Mouse (Mus musculus) intestine, embryonic 15.5 days (tissue): ENCODE data around the gene Shisal2a. TPM values are rescaled to one million over a fixed set of nuclear protein-coding genes. Genes with fewer than 3 reads are reported as not detected.

Source experiments
- ATAC-seq: fragments of 200-750 bp; cut with Nextera tagmentation; 2 replicates; pipeline ENCODE4 v1.8.0; 2017; ENCODE audit warnings: moderate TSS enrichment, moderate library complexity
- H3K27ac ChIP-seq: fragments of 300-500 bp; sonication (generic); 2 replicates; pipeline ENCODE4 v1.5.1; 2015; ENCODE audit warnings: mild to moderate bottlenecking, inconsistent platforms
- H3K27me3 ChIP-seq: fragments of 300-500 bp; sonication (generic); replicated peaks from 2 replicates; pipeline ENCODE4 v1.6.1; 2015; ENCODE audit warnings: inconsistent platforms
- H3K36me3 ChIP-seq: fragments of 300-500 bp; sonication (generic); 2 replicates; pipeline ENCODE4 v1.6.1; 2015; ENCODE audit warnings: inconsistent platforms
- H3K4me1 ChIP-seq: fragments of 300-500 bp; sonication (generic); replicated peaks from 2 replicates; pipeline ENCODE4 v1.6.1; 2015; ENCODE audit warnings: inconsistent platforms
- H3K4me2 ChIP-seq: fragments of 300-500 bp; sonication (generic); replicated peaks from 2 replicates; pipeline ENCODE4 v1.6.1; 2015; ENCODE audit warnings: mild to moderate bottlenecking, inconsistent platforms
- H3K4me3 ChIP-seq: fragments of 300-500 bp; sonication (generic); replicated peaks from 2 replicates; pipeline ENCODE4 v1.5.1; 2015; ENCODE audit warnings: inconsistent platforms
- H3K9ac ChIP-seq: fragments of 300-500 bp; sonication (generic); 2 replicates; pipeline ENCODE4 v1.6.1; 2015; ENCODE audit warnings: inconsistent platforms
- H3K9me3 ChIP-seq: fragments of 300-500 bp; sonication (generic); 2 replicates; pipeline ENCODE4 v1.6.1; 2016; ENCODE audit warnings: inconsistent platforms
- WGBS: fragments of 180-500 bp; shearing (Covaris S2); methylation state at CpG from one replicate; pipeline ENCODE4 v1.1.7; 2015; 5-methylcytosine and 5-hydroxymethylcytosine counted together
- polyA plus RNA-seq: library from polyadenylated mRNA; unstranded; fragments of >200 nt; fragmentation: Nextera tagmentation; extraction: Ambion mirVana; gene quantifications from 2 replicates; pipeline ENCODE4 v1.2.1, GENCODE M21; 2015

Gene Shisal2a
- polyA plus RNA-seq, 1 experiment from 2014 or later: 1.3 TPM

- H3K4me1 ChIP-seq: peaks cover 46% of the 10 kb centered on the region
- no peak overlapping the region for H3K4me3 ChIP-seq
- WGBS: 22% methylated on average over 5 of the region's 5 CpGs
- no peaks in the 10 kb centered on the region for H3K27me3 ChIP-seq
- H3K9ac ChIP-seq: no peak overlapping the region
- H3K36me3 ChIP-seq: no peaks in the 10 kb centered on the region
- H3K27ac ChIP-seq: peak overlapping the region; percentile 23; the same call in 1 of the 2 replicates
- ATAC-seq: peak; percentile 57
- no peak overlapping the region for H3K4me2 ChIP-seq
- H3K9me3 ChIP-seq: no peaks in the 10 kb centered on the region
These were observed 34.8 kb downstream of the Shisal2a start for GRCm38 (mm10) chr4:108348256-108348875.

GRCm38 (mm10) chr4:108347111-108347510, 36.0 kb downstream of the Shisal2a start:
- Histone ChIP-seq H3K36me3 (no peaks in the 10 kb centered on the region), H3K4me3 (no peak overlapping the region), H3K4me1 (peaks cover 46% of the 10 kb centered on the region), H3K27me3 (no peaks in the 10 kb centered on the region), H3K9me3 (no peaks in the 10 kb centered on the region), H3K9ac (no peak overlapping the region), H3K4me2 (no peak overlapping the region), H3K27ac (no peak overlapping the region)
- 65% methylated on average over 5 of the region's 5 CpGs for WGBS
- ATAC-seq: peak; percentile 67

- no peak overlapping the region for H3K4me3 ChIP-seq
- H3K27me3 ChIP-seq: no peaks in the 10 kb centered on the region
- H3K4me2 ChIP-seq: no peak overlapping the region
- H3K27ac ChIP-seq: peak overlapping the region; percentile 2; the same call in 1 of the 2 replicates
- H3K36me3 ChIP-seq: no peaks in the 10 kb centered on the region
- WGBS: 31% methylated on average over 4 of the region's 5 CpGs
- no peak overlapping the region for H3K9ac ChIP-seq
- no peak for ATAC-seq
- H3K4me1 ChIP-seq: peaks cover 39% of the 10 kb centered on the region
- no peaks in the 10 kb centered on the region for H3K9me3 ChIP-seq
These were observed 37.3 kb downstream of the Shisal2a start for GRCm38 (mm10) chr4:108345826-108346225.

- Histone ChIP-seq H3K27me3 (no peaks in the 10 kb centered on the region), H3K9me3 (no peaks in the 10 kb centered on the region), H3K9ac (no peak overlapping the region), H3K4me2 (no peak overlapping the region), H3K4me3 (no peak overlapping the region), H3K27ac (0 out of 2 replicates have a peak overlapping the region, but pooled peaks have one; percentile 38), H3K4me1 (peaks cover 27% of the 10 kb centered on the region), H3K36me3 (no peaks in the 10 kb centered on the region)
- no peak for ATAC-seq
- WGBS: 32% methylated on average over 7 of the region's 7 CpGs
These were observed 38.5 kb downstream of the Shisal2a start for GRCm38 (mm10) chr4:108344631-108345083.

GRCm38 (mm10) chr4:108339277-108339690, 43.9 kb downstream of the Shisal2a start:
- Histone ChIP-seq H3K4me2 (no peak overlapping the region), H3K4me3 (no peak overlapping the region), H3K27ac (no peak overlapping the region), H3K36me3 (peaks cover 19% of the 10 kb centered on the region; the same call in 1 of the 2 replicates), H3K9me3 (no peaks in the 10 kb centered on the region), H3K27me3 (no peaks in the 10 kb centered on the region), H3K9ac (no peak overlapping the region), H3K4me1 (0 out of 2 replicates have a peak, but pooled peaks cover 9% of the 10 kb centered on the region)
- ATAC-seq: peak; percentile 85
- WGBS: 14% methylated on average over 4 of the region's 4 CpGs

- H3K27me3 ChIP-seq: no peaks in the 10 kb centered on the region
- H3K4me2 ChIP-seq: no peak overlapping the region
- no peaks in the 10 kb centered on the region for H3K9me3 ChIP-seq
- H3K4me3 ChIP-seq: no peak overlapping the region
- no peak overlapping the region; the same call in 1 of the 2 replicates for H3K27ac ChIP-seq
- ATAC-seq: peak; percentile 22; the same call in 1 of the 2 replicates
- peaks cover 19% of the 10 kb centered on the region; the same call in 1 of the 2 replicates for H3K36me3 ChIP-seq
- no peak overlapping the region for H3K9ac ChIP-seq
- WGBS: 61% methylated on average over 10 of the region's 10 CpGs
- 0 out of 2 replicates have a peak, but pooled peaks cover 8% of the 10 kb centered on the region for H3K4me1 ChIP-seq
These were observed 44.3 kb downstream of the Shisal2a start for GRCm38 (mm10) chr4:108338811-108339210.

- 0 out of 2 replicates have a peak, but pooled peaks cover 8% of the 10 kb centered on the region for H3K4me1 ChIP-seq
- H3K27me3 ChIP-seq: no peaks in the 10 kb centered on the region
- peaks cover 19% of the 10 kb centered on the region; the same call in 1 of the 2 replicates for H3K36me3 ChIP-seq
- no peak overlapping the region for H3K9ac ChIP-seq
- H3K4me3 ChIP-seq: no peak overlapping the region
- 60% methylated on average over 9 of the region's 9 CpGs for WGBS
- H3K4me2 ChIP-seq: no peak overlapping the region
- ATAC-seq: no peak
- H3K9me3 ChIP-seq: no peaks in the 10 kb centered on the region
- peak overlapping the region; percentile 22 for H3K27ac ChIP-seq
These were observed 44.8 kb downstream of the Shisal2a start for GRCm38 (mm10) chr4:108338321-108338733.

GRCm38 (mm10) chr4:108337817-108338216, 45.3 kb downstream of the Shisal2a start:
- ATAC-seq: no peak
- no peak overlapping the region for H3K4me3 ChIP-seq
- no peak overlapping the region for H3K9ac ChIP-seq
- no peak overlapping the region for H3K4me2 ChIP-seq
- no peaks in the 10 kb centered on the region for H3K9me3 ChIP-seq
- 0 out of 2 replicates have a peak overlapping the region, but pooled peaks have one; percentile 22 for H3K27ac ChIP-seq
- 49% methylated on average over 3 of the region's 3 CpGs for whole genome bisulfite sequencing
- peaks cover 19% of the 10 kb centered on the region; the same call in 1 of the 2 replicates for H3K36me3 ChIP-seq
- no peaks in the 10 kb centered on the region for H3K27me3 ChIP-seq
- H3K4me1 ChIP-seq: 0 out of 2 replicates have a peak, but pooled peaks cover 8% of the 10 kb centered on the region

GRCm38 (mm10) chr4:108336765-108337164, 46.4 kb downstream of the Shisal2a start:
- Histone ChIP-seq H3K9ac (no peak overlapping the region), H3K4me3 (no peak overlapping the region), H3K4me1 (0 out of 2 replicates have a peak, but pooled peaks cover 8% of the 10 kb centered on the region), H3K9me3 (no peaks in the 10 kb centered on the region), H3K4me2 (no peak overlapping the region), H3K27me3 (no peaks in the 10 kb centered on the region), H3K36me3 (peaks cover 19% of the 10 kb centered on the region; the same call in 1 of the 2 replicates), H3K27ac (no peak overlapping the region)
- 69% methylated on average over 2 of the region's 2 CpGs for WGBS
- ATAC-seq: no peak

- H3K4me2 ChIP-seq: no peak overlapping the region
- no peak for ATAC-seq
- H3K9me3 ChIP-seq: no peaks in the 10 kb centered on the region
- H3K4me1 ChIP-seq: 0 out of 2 replicates have a peak, but pooled peaks cover 8% of the 10 kb centered on the region
- H3K36me3 ChIP-seq: peaks cover 19% of the 10 kb centered on the region; the same call in 1 of the 2 replicates
- no peaks in the 10 kb centered on the region for H3K27me3 ChIP-seq
- no peak overlapping the region for H3K4me3 ChIP-seq
- no peak overlapping the region for H3K27ac ChIP-seq
- H3K9ac ChIP-seq: no peak overlapping the region
- 85% methylated on average over 6 of the region's 6 CpGs for WGBS
These were observed 47.7 kb downstream of the Shisal2a start for GRCm38 (mm10) chr4:108335413-108335812.

- H3K4me3 ChIP-seq: no peak overlapping the region
- H3K4me1 ChIP-seq: 0 out of 2 replicates have a peak, but pooled peaks cover 5% of the 10 kb centered on the region
- H3K27ac ChIP-seq: peak overlapping the region; percentile 71
- H3K4me2 ChIP-seq: peak overlapping the region; percentile 19; the same call in 1 of the 2 replicates
- no peaks in the 10 kb centered on the region for H3K27me3 ChIP-seq
- H3K36me3 ChIP-seq: peaks cover 10% of the 10 kb centered on the region; the same call in 1 of the 2 replicates
- no peaks in the 10 kb centered on the region for H3K9me3 ChIP-seq
- no peak for ATAC-seq
- H3K9ac ChIP-seq: no peak overlapping the region
- 74% methylated on average over 9 of the region's 9 CpGs for WGBS
These were observed 51.1 kb downstream of the Shisal2a start for GRCm38 (mm10) chr4:108332041-108332440.

GRCm38 (mm10) chr4:108329840-108330239, 53.3 kb downstream of the Shisal2a start:
- WGBS: 91% methylated on average over 6 of the region's 6 CpGs
- no peak for ATAC-seq
- no peaks in the 10 kb centered on the region for H3K27me3 ChIP-seq
- no peaks in the 10 kb centered on the region for H3K9me3 ChIP-seq
- H3K36me3 ChIP-seq: no peaks in the 10 kb centered on the region
- 0 out of 2 replicates have a peak, but pooled peaks cover 5% of the 10 kb centered on the region for H3K4me1 ChIP-seq
- H3K4me3 ChIP-seq: no peak overlapping the region
- no peak overlapping the region for H3K9ac ChIP-seq
- no peak overlapping the region for H3K4me2 ChIP-seq
- H3K27ac ChIP-seq: no peak overlapping the region
